Mouse (Mus musculus) heart, embryonic 12.5 days (tissue): Measurements from ENCODE around the gene Madd. TPM values are rescaled to one million over a fixed set of nuclear protein-coding genes. Genes with fewer than 3 reads are reported as not detected.

Experiments
- ATAC-seq: fragments of 200-750 bp; cut with Nextera tagmentation; 2 replicates; pipeline ENCODE4 v1.8.0; 2017; ENCODE audit warnings: moderate TSS enrichment, moderate library complexity; ENCODE audit not compliant: insufficient number of reproducible peaks, low FRiP score
- H3K27ac ChIP-seq: fragments of 300-500 bp; sonication (generic); 2 replicates; pipeline ENCODE4 v1.5.1; 2016; ENCODE audit warnings: mild to moderate bottlenecking, moderate library complexity; ENCODE audit not compliant: poor library complexity, severe bottlenecking
- H3K27me3 ChIP-seq: fragments of 300-500 bp; sonication (generic); replicated peaks from 2 replicates; pipeline ENCODE4 v1.6.1; 2016; ENCODE audit warnings: mild to moderate bottlenecking, moderate library complexity
- H3K36me3 ChIP-seq: fragments of 300-500 bp; sonication (generic); 2 replicates; pipeline ENCODE4 v1.6.1; 2016; ENCODE audit warnings: mild to moderate bottlenecking, moderate library complexity
- H3K4me1 ChIP-seq: fragments of 300-500 bp; sonication (generic); replicated peaks from 2 replicates; pipeline ENCODE4 v1.6.1; 2016; ENCODE audit warnings: mild to moderate bottlenecking
- H3K4me2 ChIP-seq: fragments of 300-500 bp; sonication (generic); 2 replicates; pipeline ENCODE4 v1.6.1; 2016; ENCODE audit warnings: mild to moderate bottlenecking, moderate library complexity
- H3K4me3 ChIP-seq: fragments of 300-500 bp; sonication (generic); 2 replicates; pipeline ENCODE4 v1.5.1; 2016; ENCODE audit warnings: mild to moderate bottlenecking
- H3K9ac ChIP-seq: fragments of 300-500 bp; sonication (generic); 2 replicates; pipeline ENCODE4 v1.6.1; 2016; ENCODE audit warnings: mild to moderate bottlenecking, moderate library complexity
- H3K9me3 ChIP-seq: fragments of 300-500 bp; sonication (generic); replicated peaks from 2 replicates; pipeline ENCODE4 v1.6.1; 2016; ENCODE audit warnings: mild to moderate bottlenecking, moderate library complexity
- WGBS: fragments of 180-500 bp; shearing (Covaris S2); methylation state at CpG from one replicate; pipeline ENCODE4 v1.1.7; 2016; 5-methylcytosine and 5-hydroxymethylcytosine counted together
- polyA plus RNA-seq: library from polyadenylated mRNA; unstranded; fragments of >200 nt; fragmentation: Nextera tagmentation; extraction: Ambion mirVana; gene quantifications from 2 replicates; pipeline ENCODE4 v1.2.1, GENCODE M21; 2016

The Madd gene
- polyA plus RNA-seq, 1 experiment from 2014 or later: 7.7 TPM

DNA sequence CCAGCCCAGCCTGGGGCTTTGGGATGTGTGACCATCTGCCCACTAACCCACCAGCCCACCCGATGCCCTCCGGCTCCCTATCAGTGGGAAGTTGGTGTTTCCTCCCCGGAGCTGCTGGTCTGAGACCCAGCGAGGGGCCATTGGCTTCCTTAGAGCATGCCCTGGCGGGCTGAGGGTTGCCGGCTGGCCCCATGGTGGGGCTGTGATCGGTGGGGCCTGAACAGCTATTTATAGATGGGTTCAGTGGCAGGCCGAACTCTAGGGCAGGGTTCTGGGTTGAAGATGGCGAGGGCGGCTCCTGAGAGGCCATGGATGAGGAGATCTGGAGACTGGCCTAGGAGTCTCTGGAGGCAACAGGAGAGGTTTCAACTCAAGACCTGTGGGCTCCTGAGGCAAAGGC is 86.6 kb downstream of the Madd start:
- WGBS: 57% methylated on average over 10 of the region's 10 CpGs
- H3K4me2 ChIP-seq: no peak overlapping the region
- no peak overlapping the region for H3K9ac ChIP-seq
- ATAC-seq: no peak
- H3K4me3 ChIP-seq: no peak overlapping the region
- no peak overlapping the region for H3K27ac ChIP-seq
- no peaks in the 10 kb centered on the region for H3K36me3 ChIP-seq
- H3K27me3 ChIP-seq: no peaks in the 10 kb centered on the region
- no peaks in the 10 kb centered on the region for H3K9me3 ChIP-seq
- peaks cover 17% of the 10 kb centered on the region for H3K4me1 ChIP-seq

DNA sequence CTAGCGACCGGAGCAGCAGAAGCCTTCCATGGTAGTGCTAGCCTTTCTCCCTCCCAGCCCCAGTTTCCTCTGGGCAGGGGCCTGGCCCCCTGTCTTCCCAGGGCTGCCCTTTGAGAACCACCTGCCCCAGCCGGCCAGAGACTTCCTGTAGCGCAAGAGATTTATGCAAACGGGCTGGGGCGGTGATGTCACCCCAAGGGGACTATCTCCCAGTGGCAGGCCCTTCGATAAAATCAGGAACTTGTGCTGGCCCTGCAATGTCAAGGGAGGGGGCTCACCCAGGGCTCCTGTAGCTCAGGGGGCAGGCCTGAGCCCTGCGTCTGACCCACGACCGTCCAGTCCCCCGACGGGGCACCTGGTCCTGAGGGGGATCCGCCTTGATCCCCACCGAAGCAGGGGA is 87.1 kb downstream of the Madd start:
- Histone ChIP-seq H3K9ac (no peak overlapping the region), H3K4me1 (peaks cover 17% of the 10 kb centered on the region), H3K36me3 (no peaks in the 10 kb centered on the region), H3K9me3 (no peaks in the 10 kb centered on the region), H3K27ac (no peak overlapping the region), H3K4me2 (no peak overlapping the region), H3K27me3 (no peaks in the 10 kb centered on the region), H3K4me3 (no peak overlapping the region)
- 56% methylated on average over 14 of the region's 14 CpGs for WGBS
- no peak; the same call in 1 of the 2 replicates for ATAC-seq

DNA sequence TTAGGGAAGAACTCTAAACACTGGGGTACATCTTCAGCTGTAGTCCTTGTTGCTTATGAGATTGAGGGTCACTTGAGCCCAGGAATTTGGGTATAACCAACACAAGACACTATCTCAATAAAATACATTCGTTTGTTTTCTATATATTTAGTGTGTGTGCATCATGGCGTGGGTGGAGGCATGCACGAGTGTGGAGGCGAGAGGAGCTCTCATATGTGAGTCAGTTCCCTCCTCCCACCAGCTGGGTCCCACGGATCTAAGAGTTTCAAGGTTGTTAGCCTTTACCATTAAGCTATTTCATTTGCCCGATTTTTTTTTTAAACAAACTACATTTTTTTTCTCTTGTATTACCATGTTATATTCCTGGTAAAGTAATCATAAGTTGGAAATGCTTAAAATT is 92.8 kb downstream of the Madd start:
- WGBS: 67% methylated on average over 6 of the region's 6 CpGs
- no peaks in the 10 kb centered on the region for H3K36me3 ChIP-seq
- no peaks in the 10 kb centered on the region for H3K9me3 ChIP-seq
- ATAC-seq: no peak
- H3K4me2 ChIP-seq: no peak overlapping the region
- no peak overlapping the region for H3K27ac ChIP-seq
- H3K9ac ChIP-seq: no peak overlapping the region
- H3K27me3 ChIP-seq: no peaks in the 10 kb centered on the region
- no peak overlapping the region for H3K4me3 ChIP-seq
- no peaks in the 10 kb centered on the region for H3K4me1 ChIP-seq

DNA sequence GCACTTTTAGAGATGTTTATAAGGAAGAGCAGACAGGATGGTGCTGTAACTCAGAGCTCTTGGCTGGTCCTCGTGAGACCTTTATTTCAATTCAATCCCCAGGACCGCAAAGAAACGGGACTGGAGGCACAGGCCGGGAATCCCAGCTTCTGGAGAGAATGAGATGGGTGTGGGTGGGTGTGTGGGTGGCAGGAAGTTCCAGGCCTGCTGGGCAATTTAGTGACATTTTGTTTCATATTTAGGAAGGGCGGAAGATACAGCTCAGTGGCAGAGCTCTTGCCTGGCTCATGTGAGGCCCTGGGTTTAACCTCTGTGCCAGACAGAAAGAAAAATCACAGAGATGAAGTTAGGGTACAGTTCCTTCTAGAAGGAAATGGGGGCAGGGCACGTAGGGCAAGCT is 93.4 kb downstream of the Madd start:
- Histone ChIP-seq H3K9ac (no peak overlapping the region), H3K4me3 (no peak overlapping the region), H3K9me3 (no peaks in the 10 kb centered on the region), H3K4me1 (no peaks in the 10 kb centered on the region), H3K27me3 (no peaks in the 10 kb centered on the region), H3K36me3 (no peaks in the 10 kb centered on the region), H3K4me2 (no peak overlapping the region), H3K27ac (no peak overlapping the region)
- ATAC-seq: no peak
- 63% methylated on average over 6 of the region's 6 CpGs for WGBS

DNA sequence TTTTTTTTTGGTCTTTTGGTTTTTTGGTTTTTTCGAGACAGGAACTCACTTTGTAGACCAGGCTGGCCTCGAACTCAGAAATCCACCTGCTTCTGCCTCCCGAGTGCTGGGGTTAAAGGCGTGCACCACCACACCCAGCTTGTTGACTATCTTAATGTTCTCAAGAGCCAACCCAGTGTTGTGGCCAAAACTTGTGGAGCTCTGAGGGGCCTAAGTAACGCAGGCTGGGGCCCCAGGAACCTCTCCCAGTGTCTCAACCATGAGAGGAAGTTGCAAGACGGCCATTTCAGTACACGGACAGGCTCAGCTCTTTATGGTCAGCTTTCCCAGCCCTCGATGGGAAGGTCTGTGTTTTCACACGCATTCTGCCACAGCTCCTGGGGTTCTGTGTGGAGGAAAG is 94.7 kb downstream of the Madd start:
- no peak for ATAC-seq
- no peaks in the 10 kb centered on the region for H3K27me3 ChIP-seq
- WGBS: 73% methylated on average over 9 of the region's 9 CpGs
- H3K4me2 ChIP-seq: no peak overlapping the region
- no peak overlapping the region for H3K9ac ChIP-seq
- H3K36me3 ChIP-seq: no peaks in the 10 kb centered on the region
- no peaks in the 10 kb centered on the region for H3K4me1 ChIP-seq
- H3K27ac ChIP-seq: no peak overlapping the region
- no peak overlapping the region for H3K4me3 ChIP-seq
- no peaks in the 10 kb centered on the region for H3K9me3 ChIP-seq

DNA sequence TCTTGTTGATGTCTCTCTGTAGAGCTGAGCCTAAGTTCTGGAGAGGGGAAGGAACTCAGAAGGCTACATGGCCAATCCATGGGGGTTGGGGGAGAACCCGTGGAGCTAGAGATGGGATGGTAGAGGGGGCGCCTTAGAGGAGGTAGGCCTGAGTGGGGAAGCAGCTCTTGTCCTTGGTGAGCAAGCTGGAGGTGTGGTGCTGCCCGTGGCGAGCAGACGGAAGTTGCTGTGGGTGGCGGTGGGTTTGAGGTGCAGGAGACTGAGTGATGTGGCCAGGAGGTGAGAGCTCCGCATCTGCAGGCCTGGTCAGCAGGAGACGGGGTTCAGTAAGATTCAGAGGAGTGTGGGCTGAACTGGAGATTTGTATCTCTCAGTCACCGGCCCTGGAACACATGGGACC is 96.2 kb downstream of the Madd start:
- Histone ChIP-seq H3K36me3 (no peaks in the 10 kb centered on the region), H3K9ac (no peak overlapping the region)

More for the DNA sequence above, 96.2 kb downstream of the Madd start:
- Histone ChIP-seq H3K9me3 (no peaks in the 10 kb centered on the region), H3K27ac (no peak overlapping the region), H3K4me3 (no peak overlapping the region), H3K27me3 (no peaks in the 10 kb centered on the region), H3K4me2 (no peak overlapping the region), H3K4me1 (no peaks in the 10 kb centered on the region)
- ATAC-seq: no peak
- 80% methylated on average over 9 of the region's 9 CpGs for WGBS

Other genes with a start within 250 kb of the Madd start
- gene Celf1, start 243.5 kb downstream of the Madd start, polyA plus RNA-seq: 136 and 141 TPM in 2 replicates
- 17.2 and 17.8 TPM in 2 replicates for gene Rapsn, start 148.2 kb downstream of the Madd start, polyA plus RNA-seq
- 245 and 252 TPM in 2 replicates for gene Psmc3, start 129.8 kb downstream of the Madd start, polyA plus RNA-seq
- gene Slc39a13, start 113.4 kb downstream of the Madd start, polyA plus RNA-seq: 42.5 and 44.3 TPM in 2 replicates
- gene Spi1, start 101.4 kb downstream of the Madd start, polyA plus RNA-seq: 3.0 and 3.1 TPM in 2 replicates
- gene Mybpc3, start 65.7 kb downstream of the Madd start, polyA plus RNA-seq: 1,039 and 1,047 TPM in 2 replicates
- 1.2 and 2.5 TPM in 2 replicates for gene Nr1h3, start 19.0 kb upstream of the Madd start, polyA plus RNA-seq
- 18.2 and 22.3 TPM in 2 replicates for gene Acp2, start 19.0 kb upstream of the Madd start, polyA plus RNA-seq
- gene Ddb2, start 53.1 kb upstream of the Madd start, polyA plus RNA-seq: 7.5 and 7.7 TPM in 2 replicates
- 30.4 and 31.9 TPM in 2 replicates for gene Pacsin3, start 72.1 kb upstream of the Madd start, polyA plus RNA-seq
- gene Arfgap2, start 81.1 kb upstream of the Madd start, polyA plus RNA-seq: 73.9 and 74.2 TPM in 2 replicates